Mouse (Mus musculus) hindbrain, embryonic 10.5 days (tissue): ENCODE data around the gene Tpt1. TPM values are rescaled to one million over a fixed set of nuclear protein-coding genes. Genes with fewer than 3 reads are reported as not detected.
"Not testable (repeated sequence)": the region's sequence is repeated elsewhere in the genome, so short reads cannot be mapped to it uniquely, and the experiment has no call there.

Experiments used
- DNase-seq: peaks from one replicate; pipeline ENCODE4 v3.0.0-alpha.2; 2017; ENCODE audit warnings: low spot score
- H3K27ac ChIP-seq: fragments of 300-500 bp; sonication (generic); 2 replicates; pipeline ENCODE4 v1.5.1; 2016; ENCODE audit warnings: mild to moderate bottlenecking, moderate library complexity
- H3K27me3 ChIP-seq: fragments of 300-500 bp; sonication (generic); 2 replicates; pipeline ENCODE4 v1.6.1; 2016; ENCODE audit warnings: mild to moderate bottlenecking; ENCODE audit not compliant: poor library complexity, insufficient read depth, severe bottlenecking
- H3K36me3 ChIP-seq: fragments of 300-500 bp; sonication (generic); 2 replicates; pipeline ENCODE4 v1.6.1; 2016; ENCODE audit warnings: mild to moderate bottlenecking, moderate library complexity
- H3K4me1 ChIP-seq: fragments of 300-500 bp; sonication (generic); replicated peaks from 2 replicates; pipeline ENCODE4 v1.6.1; 2016; ENCODE audit warnings: mild to moderate bottlenecking
- H3K4me3 ChIP-seq: fragments of 300-500 bp; sonication (generic); 2 replicates; pipeline ENCODE4 v1.5.1; 2016; ENCODE audit warnings: mild to moderate bottlenecking, moderate library complexity
- H3K9me3 ChIP-seq: fragments of 300-500 bp; sonication (generic); 2 replicates; pipeline ENCODE4 v1.6.1; 2016; ENCODE audit warnings: mild to moderate bottlenecking, moderate library complexity
- WGBS: fragments of 180-500 bp; shearing (Covaris S2); methylation state at CpG from one replicate; pipeline ENCODE4 v1.1.7; 2016; 5-methylcytosine and 5-hydroxymethylcytosine counted together
- polyA plus RNA-seq: library from polyadenylated mRNA; unstranded; fragments of >200 nt; fragmentation: Nextera tagmentation; extraction: Ambion mirVana; gene quantifications from 2 replicates; pipeline ENCODE4 v1.2.1, GENCODE M21; 2016

Tpt1 gene
- polyA plus RNA-seq: 889 and 916 TPM in 2 replicates

GRCm38 (mm10) chr14:75844867-75845697, at the start of gene Tpt1:
Gene Tpt1 (plus strand): TSS chr14:75845093.
- peak; percentile 99 for DNase-seq
- H3K4me3 ChIP-seq: peak within 1 kb of the TSS; percentile 90
- peaks cover 37% of the 10 kb centered on the region for H3K4me1 ChIP-seq
- no peaks in the 10 kb centered on the region for H3K27me3 ChIP-seq
- under 1% methylated on average over 107 of the region's 108 CpGs for WGBS
- H3K9me3 ChIP-seq: no peaks in the 10 kb centered on the region
- H3K27ac ChIP-seq: peak within 1 kb of the TSS; percentile 97
- peaks cover 39% of the 10 kb centered on the region for H3K36me3 ChIP-seq

- Histone ChIP-seq H3K27ac (no peak overlapping the region), H3K9me3 (no peaks in the 10 kb centered on the region), H3K4me1 (peaks cover 4% of the 10 kb centered on the region; the same call in 1 of the 2 replicates), H3K36me3 (no peaks in the 10 kb centered on the region), H3K4me3 (no peak overlapping the region), H3K27me3 (no peaks in the 10 kb centered on the region)
- WGBS: 92% methylated on average over 4 of the region's 4 CpGs
- no peak for DNase-seq
Observed at GRCm38 (mm10) chr14:75795918-75796317, 49.0 kb upstream of the Tpt1 start.

GRCm38 (mm10) chr14:75797769-75798386, 47.0 kb upstream of the Tpt1 start:
- Histone ChIP-seq H3K4me3 (no peak overlapping the region), H3K36me3 (no peaks in the 10 kb centered on the region), H3K27me3 (no peaks in the 10 kb centered on the region), H3K4me1 (peaks cover 4% of the 10 kb centered on the region; the same call in 1 of the 2 replicates), H3K27ac (no peak overlapping the region), H3K9me3 (no peaks in the 10 kb centered on the region)
- 51% methylated on average over 5 of the region's 5 CpGs for WGBS
- DNase-seq: no peak

GRCm38 (mm10) chr14:75807800-75808199, 37.1 kb upstream of the Tpt1 start:
- no peak overlapping the region for H3K27ac ChIP-seq
- DNase-seq: no peak

GRCm38 (mm10) chr14:75809931-75810330, 35.0 kb upstream of the Tpt1 start:
- Histone ChIP-seq H3K4me1 (peaks cover 5% of the 10 kb centered on the region; the same call in 1 of the 2 replicates), H3K9me3 (no peaks in the 10 kb centered on the region), H3K36me3 (no peaks in the 10 kb centered on the region), H3K4me3 (no peak overlapping the region), H3K27ac (no peak overlapping the region), H3K27me3 (no peaks in the 10 kb centered on the region)
- WGBS: 85% methylated on average over 6 of the region's 6 CpGs
- DNase-seq: no peak

More at GRCm38 (mm10) chr14:75807800-75808199, 37.1 kb upstream of the Tpt1 start:
- Histone ChIP-seq H3K36me3 (no peaks in the 10 kb centered on the region), H3K9me3 (no peaks in the 10 kb centered on the region), H3K4me1 (peaks cover 5% of the 10 kb centered on the region; the same call in 1 of the 2 replicates), H3K4me3 (no peak overlapping the region), H3K27me3 (no peaks in the 10 kb centered on the region)
- 67% methylated on average over 8 of the region's 8 CpGs for whole genome bisulfite sequencing

- Histone ChIP-seq H3K4me1 (no peaks in the 10 kb centered on the region), H3K27me3 (no peaks in the 10 kb centered on the region), H3K4me3 (no peak overlapping the region), H3K9me3 (no peaks in the 10 kb centered on the region), H3K27ac (no peak overlapping the region), H3K36me3 (no peaks in the 10 kb centered on the region)
- 82% methylated on average over 2 of the region's 2 CpGs for WGBS
- DNase-seq: no peak
Observed at GRCm38 (mm10) chr14:75818528-75818927, 26.4 kb upstream of the Tpt1 start.

GRCm38 (mm10) chr14:75819341-75819740, 25.6 kb upstream of the Tpt1 start:
- Histone ChIP-seq H3K27me3 (no peaks in the 10 kb centered on the region), H3K36me3 (no peaks in the 10 kb centered on the region), H3K27ac (no peak overlapping the region), H3K4me3 (no peak overlapping the region), H3K9me3 (no peaks in the 10 kb centered on the region), H3K4me1 (no peaks in the 10 kb centered on the region)
- 86% methylated on average over 2 of the region's 2 CpGs for WGBS
- no peak for DNase-seq

GRCm38 (mm10) chr14:75820007-75820406, 24.9 kb upstream of the Tpt1 start:
- H3K4me1 ChIP-seq: no peaks in the 10 kb centered on the region
- no peak overlapping the region for H3K27ac ChIP-seq
- no peak for DNase-seq
- no peaks in the 10 kb centered on the region for H3K36me3 ChIP-seq
- WGBS: 84% methylated on average over 5 of the region's 5 CpGs
- H3K9me3 ChIP-seq: no peaks in the 10 kb centered on the region
- H3K4me3 ChIP-seq: no peak overlapping the region
- no peaks in the 10 kb centered on the region for H3K27me3 ChIP-seq

GRCm38 (mm10) chr14:75826851-75827410, 18.0 kb upstream of the Tpt1 start:
- Histone ChIP-seq H3K27ac (no peak overlapping the region), H3K9me3 (no peaks in the 10 kb centered on the region), H3K4me1 (peaks cover 15% of the 10 kb centered on the region), H3K36me3 (no peaks in the 10 kb centered on the region), H3K27me3 (peaks cover 24% of the 10 kb centered on the region), H3K4me3 (no peak overlapping the region)
- 70% methylated on average over 3 of the region's 3 CpGs for WGBS
- no peak for DNase-seq

- Histone ChIP-seq H3K36me3 (no peaks in the 10 kb centered on the region), H3K9me3 (no peaks in the 10 kb centered on the region), H3K4me3 (peak overlapping the region; percentile 44; the same call in 1 of the 2 replicates), H3K4me1 (peaks cover 21% of the 10 kb centered on the region), H3K27ac (no peak overlapping the region), H3K27me3 (peaks cover 24% of the 10 kb centered on the region)
- 35% methylated on average over 11 of the region's 11 CpGs for WGBS
- no peak for DNase-seq
Observed at GRCm38 (mm10) chr14:75828221-75828620, 16.7 kb upstream of the Tpt1 start.

GRCm38 (mm10) chr14:75828866-75829806, 15.8 kb upstream of the Tpt1 start:
- peak; percentile 85 for DNase-seq
- H3K27ac ChIP-seq: no peak overlapping the region
- WGBS: 11% methylated on average over 32 of the region's 32 CpGs

GRCm38 (mm10) chr14:75829817-75830216, 15.1 kb upstream of the Tpt1 start:
- H3K27ac ChIP-seq, H3K9me3 ChIP-seq, H3K36me3 ChIP-seq, DNase-seq: not testable (repeated sequence)
- Histone ChIP-seq H3K4me1 (peaks cover 35% of the 10 kb centered on the region), H3K27me3 (peaks cover 24% of the 10 kb centered on the region), H3K4me3 (0 out of 2 replicates have a peak overlapping the region, but pooled peaks have one; percentile 44)
- 68% methylated on average over 14 of the region's 14 CpGs for WGBS

More at GRCm38 (mm10) chr14:75828866-75829806, 15.8 kb upstream of the Tpt1 start:
- H3K9me3 ChIP-seq: no peaks in the 10 kb centered on the region
- H3K27me3 ChIP-seq: peaks cover 24% of the 10 kb centered on the region
- peaks cover 30% of the 10 kb centered on the region for H3K4me1 ChIP-seq
- peak overlapping the region; percentile 44 for H3K4me3 ChIP-seq
- H3K36me3 ChIP-seq: no peaks in the 10 kb centered on the region
